Mouse (Mus musculus): ENCODE data around the gene Trem3. TPM values are rescaled to one million over a fixed set of nuclear protein-coding genes. Genes with fewer than 3 reads are reported as not detected.

Gene Trem3
- not detected in 2 replicates for polyA plus RNA-seq (2015; fragmentation: Nextera tagmentation; extraction: Ambion mirVana)

GRCm38 (mm10) chr17:48247221-48247928 lies at the start of gene Trem3:
Gene Trem3 (plus strand): TSS chr17:48247777.
- H3K4me2 ChIP-seq (ENCODE audit: low read length) = no peak within 1 kb of the TSS
- H3K4me1 ChIP-seq (ENCODE audit: control insufficient read depth, insufficient read depth, low read length) = no peaks in the 10 kb centered on the region
- H3K9me3 ChIP-seq (replicated peaks; ENCODE audit: control insufficient read depth, low read length, poor library complexity, severe bottlenecking) = no peaks in the 10 kb centered on the region
- WGBS = 81% methylated on average over 11 of the region's 11 CpGs
- no peaks in the 10 kb centered on the region for H3K27me3 ChIP-seq (ENCODE audit: control insufficient read depth, insufficient read depth, low read depth, low read length)
- H3K36me3 ChIP-seq (ENCODE audit: control insufficient read depth, insufficient read depth, low read length) = no peaks in the 10 kb centered on the region
- no peak within 1 kb of the TSS for H3K4me3 ChIP-seq (ENCODE audit: low read depth, low read length)
- no peak within 1 kb of the TSS for H3K9ac ChIP-seq (ENCODE audit: low read depth, low read length)
- ATAC-seq = no peak
- no peak within 1 kb of the TSS for H3K27ac ChIP-seq (ENCODE audit: low read length)

- no peak for ATAC-seq
- 96% methylated on average over 12 of the region's 12 CpGs for WGBS
- Histone ChIP-seq H3K4me1 (ENCODE audit: control insufficient read depth, insufficient read depth, low read length) (no peaks in the 10 kb centered on the region), H3K9me3 (replicated peaks; ENCODE audit: control insufficient read depth, low read length, poor library complexity, severe bottlenecking) (0 out of 2 replicates have a peak, but pooled peaks cover 2% of the 10 kb centered on the region), H3K27me3 (ENCODE audit: control insufficient read depth, insufficient read depth, low read depth, low read length) (no peaks in the 10 kb centered on the region), H3K9ac (ENCODE audit: low read depth, low read length) (no peak overlapping the region), H3K4me3 (ENCODE audit: low read depth, low read length) (no peak overlapping the region), H3K36me3 (ENCODE audit: control insufficient read depth, insufficient read depth, low read length) (no peaks in the 10 kb centered on the region), H3K27ac (ENCODE audit: low read length) (no peak overlapping the region), H3K4me2 (ENCODE audit: low read length) (no peak overlapping the region)
These were observed 44.5 kb upstream of the Trem3 start for GRCm38 (mm10) chr17:48203086-48203485.

GRCm38 (mm10) chr17:48212596-48212995 lies 35.0 kb upstream of the Trem3 start:
- no peaks in the 10 kb centered on the region for H3K36me3 ChIP-seq (ENCODE audit: control insufficient read depth, insufficient read depth, low read length)
- H3K4me2 ChIP-seq (ENCODE audit: low read length) = no peak overlapping the region
- H3K4me3 ChIP-seq (ENCODE audit: low read depth, low read length) = no peak overlapping the region
- H3K9ac ChIP-seq (ENCODE audit: low read depth, low read length) = no peak overlapping the region
- no peak for ATAC-seq
- no peak overlapping the region for H3K27ac ChIP-seq (ENCODE audit: low read length)
- H3K4me1 ChIP-seq (ENCODE audit: control insufficient read depth, insufficient read depth, low read length) = no peaks in the 10 kb centered on the region
- H3K27me3 ChIP-seq (ENCODE audit: control insufficient read depth, insufficient read depth, low read depth, low read length) = no peaks in the 10 kb centered on the region
- WGBS = 95% methylated on average over 12 of the region's 12 CpGs
- H3K9me3 ChIP-seq (replicated peaks; ENCODE audit: control insufficient read depth, low read length, poor library complexity, severe bottlenecking) = no peaks in the 10 kb centered on the region

- no peak for ATAC-seq
- Histone ChIP-seq H3K27ac (ENCODE audit: low read length) (no peak overlapping the region), H3K4me2 (ENCODE audit: low read length) (no peak overlapping the region), H3K27me3 (ENCODE audit: control insufficient read depth, insufficient read depth, low read depth, low read length) (no peaks in the 10 kb centered on the region), H3K4me3 (ENCODE audit: low read depth, low read length) (no peak overlapping the region), H3K4me1 (ENCODE audit: control insufficient read depth, insufficient read depth, low read length) (no peaks in the 10 kb centered on the region), H3K9me3 (replicated peaks; ENCODE audit: control insufficient read depth, low read length, poor library complexity, severe bottlenecking) (no peaks in the 10 kb centered on the region), H3K9ac (ENCODE audit: low read depth, low read length) (no peak overlapping the region), H3K36me3 (ENCODE audit: control insufficient read depth, insufficient read depth, low read length) (no peaks in the 10 kb centered on the region)
- WGBS = 70% methylated on average over 5 of the region's 5 CpGs
These were observed 34.1 kb upstream of the Trem3 start for GRCm38 (mm10) chr17:48213511-48213910.

- no peaks in the 10 kb centered on the region for H3K4me1 ChIP-seq (ENCODE audit: control insufficient read depth, insufficient read depth, low read length)
- H3K27ac ChIP-seq (ENCODE audit: low read length) = no peak overlapping the region
- no peak overlapping the region for H3K4me2 ChIP-seq (ENCODE audit: low read length)
- H3K9ac ChIP-seq (ENCODE audit: low read depth, low read length) = no peak overlapping the region
- H3K36me3 ChIP-seq (ENCODE audit: control insufficient read depth, insufficient read depth, low read length) = no peaks in the 10 kb centered on the region
- WGBS = 87% methylated on average over 1 of the region's 1 CpGs
- no peak overlapping the region for H3K4me3 ChIP-seq (ENCODE audit: low read depth, low read length)
- no peak for ATAC-seq
- H3K9me3 ChIP-seq (replicated peaks; ENCODE audit: control insufficient read depth, low read length, poor library complexity, severe bottlenecking) = no peaks in the 10 kb centered on the region
- H3K27me3 ChIP-seq (ENCODE audit: control insufficient read depth, insufficient read depth, low read depth, low read length) = no peaks in the 10 kb centered on the region
These were observed 32.1 kb upstream of the Trem3 start for GRCm38 (mm10) chr17:48215429-48215828.

- no peaks in the 10 kb centered on the region for H3K9me3 ChIP-seq (replicated peaks; ENCODE audit: control insufficient read depth, low read length, poor library complexity, severe bottlenecking)
- ATAC-seq = no peak
- H3K36me3 ChIP-seq (ENCODE audit: control insufficient read depth, insufficient read depth, low read length) = no peaks in the 10 kb centered on the region
- H3K27ac ChIP-seq (ENCODE audit: low read length) = no peak overlapping the region
- no peak overlapping the region for H3K4me2 ChIP-seq (ENCODE audit: low read length)
- WGBS = 90% methylated on average over 7 of the region's 7 CpGs
- H3K4me1 ChIP-seq (ENCODE audit: control insufficient read depth, insufficient read depth, low read length) = no peaks in the 10 kb centered on the region
- no peak overlapping the region for H3K9ac ChIP-seq (ENCODE audit: low read depth, low read length)
- H3K4me3 ChIP-seq (ENCODE audit: low read depth, low read length) = no peak overlapping the region
- H3K27me3 ChIP-seq (ENCODE audit: control insufficient read depth, insufficient read depth, low read depth, low read length) = no peaks in the 10 kb centered on the region
These were observed 16.9 kb upstream of the Trem3 start for GRCm38 (mm10) chr17:48230680-48231079.

GRCm38 (mm10) chr17:48232518-48232917 lies 15.1 kb upstream of the Trem3 start, which contains the start of gene Trem1:
Gene Trem1 (plus strand): TSS chr17:48232768.
- WGBS = 83% methylated on average over 6 of the region's 6 CpGs
- no peaks in the 10 kb centered on the region for H3K9me3 ChIP-seq (replicated peaks; ENCODE audit: control insufficient read depth, low read length, poor library complexity, severe bottlenecking)
- H3K4me3 ChIP-seq (ENCODE audit: low read depth, low read length) = no peak within 1 kb of the TSS
- no peaks in the 10 kb centered on the region for H3K4me1 ChIP-seq (ENCODE audit: control insufficient read depth, insufficient read depth, low read length)
- no peak within 1 kb of the TSS for H3K4me2 ChIP-seq (ENCODE audit: low read length)
- H3K36me3 ChIP-seq (ENCODE audit: control insufficient read depth, insufficient read depth, low read length) = no peaks in the 10 kb centered on the region
- no peak within 1 kb of the TSS for H3K27ac ChIP-seq (ENCODE audit: low read length)
- no peak for ATAC-seq
- no peaks in the 10 kb centered on the region for H3K27me3 ChIP-seq (ENCODE audit: control insufficient read depth, insufficient read depth, low read depth, low read length)
- no peak within 1 kb of the TSS for H3K9ac ChIP-seq (ENCODE audit: low read depth, low read length)

GRCm38 (mm10) chr17:48233789-48234188 lies 13.8 kb upstream of the Trem3 start:
- WGBS = 87% methylated on average over 4 of the region's 4 CpGs
- Histone ChIP-seq H3K4me1 (ENCODE audit: control insufficient read depth, insufficient read depth, low read length) (no peaks in the 10 kb centered on the region), H3K9me3 (replicated peaks; ENCODE audit: control insufficient read depth, low read length, poor library complexity, severe bottlenecking) (0 out of 2 replicates have a peak, but pooled peaks cover 2% of the 10 kb centered on the region), H3K27me3 (ENCODE audit: control insufficient read depth, insufficient read depth, low read depth, low read length) (no peaks in the 10 kb centered on the region), H3K36me3 (ENCODE audit: control insufficient read depth, insufficient read depth, low read length) (no peaks in the 10 kb centered on the region), H3K4me2 (ENCODE audit: low read length) (no peak overlapping the region), H3K9ac (ENCODE audit: low read depth, low read length) (no peak overlapping the region), H3K27ac (ENCODE audit: low read length) (no peak overlapping the region), H3K4me3 (ENCODE audit: low read depth, low read length) (no peak overlapping the region)
- no peak for ATAC-seq

GRCm38 (mm10) chr17:48234550-48234949 lies 13.0 kb upstream of the Trem3 start:
- WGBS = 72% methylated on average over 5 of the region's 5 CpGs
- no peak for ATAC-seq
- no peak overlapping the region for H3K4me2 ChIP-seq (ENCODE audit: low read length)
- H3K9ac ChIP-seq (ENCODE audit: low read depth, low read length) = no peak overlapping the region
- H3K36me3 ChIP-seq (ENCODE audit: control insufficient read depth, insufficient read depth, low read length) = no peaks in the 10 kb centered on the region
- no peak overlapping the region for H3K4me3 ChIP-seq (ENCODE audit: low read depth, low read length)
- H3K27me3 ChIP-seq (ENCODE audit: control insufficient read depth, insufficient read depth, low read depth, low read length) = no peaks in the 10 kb centered on the region
- 0 out of 2 replicates have a peak, but pooled peaks cover 2% of the 10 kb centered on the region for H3K9me3 ChIP-seq (replicated peaks; ENCODE audit: control insufficient read depth, low read length, poor library complexity, severe bottlenecking)
- no peak overlapping the region for H3K27ac ChIP-seq (ENCODE audit: low read length)
- H3K4me1 ChIP-seq (ENCODE audit: control insufficient read depth, insufficient read depth, low read length) = no peaks in the 10 kb centered on the region
